Mouse (Mus musculus) lung, adult 2 months (tissue): ENCODE results near the gene Pacsin1.

Source experiments
- CTCF ChIP-seq: fragments of 200-500 bp; IDR thresholded peaks from 2 replicates; pipeline ENCODE4 v1.5.1; 2011; ENCODE audit warnings: mild to moderate bottlenecking, low read length, control low read depth; ENCODE audit not compliant: insufficient read depth
- POLR2A ChIP-seq: fragments of 200-500 bp; IDR thresholded peaks from 2 replicates; pipeline ENCODE4 v1.6.1; 2011; ENCODE audit warnings: low read depth, mild to moderate bottlenecking, control low read depth, low read length, borderline replicate concordance; ENCODE audit errors: extremely low read depth

- TF ChIP-seq POLR2A (no peak), CTCF (peak; percentile 81)
These were observed 5.1 kb upstream of the Pacsin1 start for GRCm38 (mm10) chr17:27650160-27650559.
